Mouse (Mus musculus) heart, postnatal 0 days (tissue): Measurements from ENCODE around the gene Wnt7b. TPM values are rescaled to one million over a fixed set of nuclear protein-coding genes. Genes with fewer than 3 reads are reported as not detected.

Experiments used
- ATAC-seq: fragments of 200-750 bp; cut with Nextera tagmentation; 2 replicates; pipeline ENCODE4 v1.8.0; 2017; ENCODE audit warnings: low read depth, moderate number of reproducible peaks, moderate library complexity; ENCODE audit not compliant: insufficient read depth
- DNase-seq: peaks from one replicate; pipeline ENCODE4 v3.0.0-alpha.2; 2016; ENCODE audit warnings: low spot score
- H3K27ac ChIP-seq: fragments of 300-500 bp; sonication (generic); 2 replicates; pipeline ENCODE4 v1.5.1; 2014; ENCODE audit warnings: low read depth, mild to moderate bottlenecking
- H3K27me3 ChIP-seq: fragments of 300-500 bp; sonication (generic); 2 replicates; pipeline ENCODE4 v1.6.1; 2014; ENCODE audit warnings: low read length, mixed read lengths; ENCODE audit not compliant: control insufficient read depth, insufficient read depth
- H3K36me3 ChIP-seq: fragments of 300-500 bp; sonication (generic); replicated peaks from 2 replicates; pipeline ENCODE4 v1.6.1; 2014; ENCODE audit warnings: low read length, mixed read lengths; ENCODE audit not compliant: control insufficient read depth, insufficient read depth
- H3K4me1 ChIP-seq: fragments of 300-500 bp; sonication (generic); 2 replicates; pipeline ENCODE4 v1.6.1; 2014; ENCODE audit warnings: antibody characterized with exemption; ENCODE audit not compliant: control insufficient read depth, insufficient read depth
- H3K4me2 ChIP-seq: fragments of 300-500 bp; sonication (generic); 2 replicates; pipeline ENCODE4 v1.6.1; 2014; ENCODE audit warnings: low read depth, mild to moderate bottlenecking, low read length, moderate library complexity
- H3K4me3 ChIP-seq: fragments of 300-500 bp; sonication (generic); 2 replicates; pipeline ENCODE4 v1.5.1; 2014; ENCODE audit warnings: low read depth, low read length
- H3K9ac ChIP-seq: fragments of 300-500 bp; sonication (generic); replicated peaks from 2 replicates; pipeline ENCODE4 v1.6.1; 2014; ENCODE audit warnings: low read depth, low read length, mixed read lengths
- H3K9me3 ChIP-seq: fragments of 300-500 bp; sonication (generic); replicated peaks from 2 replicates; pipeline ENCODE4 v1.6.1; 2016; ENCODE audit warnings: low read length; ENCODE audit not compliant: control insufficient read depth
- CTCF ChIP-seq: IDR thresholded peaks from 2 replicates; pipeline ENCODE4 v1.5.1; 2016; ENCODE audit warnings: antibody characterized with exemption, control low read depth, low read depth
- EP300 ChIP-seq: IDR thresholded peaks from 2 replicates; pipeline ENCODE4 v1.6.1; 2016; ENCODE audit warnings: antibody characterized with exemption, low read depth
- WGBS: fragments of 180-500 bp; shearing (Covaris S2); extraction: QIAGEN DNeasy Blood & Tissue Kit; methylation state at CpG from one replicate; pipeline ENCODE4 v1.1.7; 2014; 5-methylcytosine and 5-hydroxymethylcytosine counted together
- polyA plus RNA-seq: library from polyadenylated mRNA; unstranded; fragments of >200 nt; fragmentation: Nextera tagmentation; extraction: Ambion mirVana; gene quantifications from 2 replicates; pipeline ENCODE4 v1.2.1, GENCODE M21; 2015
- total RNA-seq: library from RNA; depleted of rRNA; stranded (reverse); fragments of >200 nt; gene quantifications from 2 replicates; pipeline ENCODE4 v1.2.3, GENCODE M21; 2014; ENCODE audit warnings: low replicate concordance; rRNA removed

Gene Wnt7b
- total and polyA plus RNA-seq, 2 experiments from 2014 or later = 0.10 to 2.6 TPM

DNA sequence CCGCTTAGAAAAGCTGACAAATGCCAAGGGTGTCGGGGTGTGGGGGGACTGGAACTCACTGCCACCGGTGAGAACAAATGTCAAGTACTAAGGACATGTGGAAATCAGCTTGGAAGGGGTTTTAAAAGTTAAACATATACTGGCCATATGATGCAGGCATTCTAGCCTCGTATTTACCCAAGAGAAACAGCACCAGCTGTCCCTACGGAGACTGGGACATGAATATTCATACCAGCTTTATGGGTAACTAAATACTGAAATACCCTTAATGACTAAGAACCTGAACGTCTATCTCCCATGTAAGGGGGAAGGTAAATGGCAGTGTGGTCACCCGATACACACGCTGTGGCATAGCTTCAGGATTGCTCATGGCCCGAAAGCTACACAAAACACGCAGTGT lies 93.4 kb downstream of the Wnt7b start:
- Histone ChIP-seq H3K4me1 (no peaks in the 10 kb centered on the region), H3K4me2 (no peak overlapping the region), H3K4me3 (no peak overlapping the region), H3K27me3 (peaks cover 18% of the 10 kb centered on the region; the same call in 1 of the 2 replicates), H3K36me3 (no peaks in the 10 kb centered on the region), H3K9ac (no peak overlapping the region), H3K9me3 (no peaks in the 10 kb centered on the region), H3K27ac (no peak overlapping the region)
- ATAC-seq (no peak), DNase-seq (no peak)
- WGBS = 79% methylated on average over 10 of the region's 10 CpGs
- TF ChIP-seq CTCF (no peak), EP300 (no peak)

Other genes with a start within 250 kb of the Wnt7b start
- gene Atxn10, start 246.2 kb downstream of the Wnt7b start, total RNA-seq = 121 and 140 TPM in 2 replicates
- gene Atxn10, start 246.2 kb downstream of the Wnt7b start, polyA plus RNA-seq = 140 and 141 TPM in 2 replicates
- gene 7530416G11Rik, start 79.2 kb downstream of the Wnt7b start, total RNA-seq = not detected in 2 replicates
- not detected in 2 replicates for gene 7530416G11Rik, start 79.2 kb downstream of the Wnt7b start, polyA plus RNA-seq
- 11.6 and 18.5 TPM in 2 replicates for gene Ppara, start 152.5 kb upstream of the Wnt7b start, total RNA-seq
- gene Ppara, start 152.5 kb upstream of the Wnt7b start, polyA plus RNA-seq = 31.4 and 33.4 TPM in 2 replicates
- gene Cdpf1, start 229.2 kb upstream of the Wnt7b start, total RNA-seq = 31.0 and 96.8 TPM in 2 replicates
- gene Cdpf1, start 229.2 kb upstream of the Wnt7b start, polyA plus RNA-seq = 45.9 and 49.9 TPM in 2 replicates
- gene Pkdrej, start 239.3 kb upstream of the Wnt7b start, total RNA-seq = 2.4 and 2.7 TPM in 2 replicates
- 0.54 and 0.66 TPM in 2 replicates for gene Pkdrej, start 239.3 kb upstream of the Wnt7b start, polyA plus RNA-seq
- 11.6 and 14.7 TPM in 2 replicates for gene Ttc38, start 249.8 kb upstream of the Wnt7b start, total RNA-seq
- gene Ttc38, start 249.8 kb upstream of the Wnt7b start, polyA plus RNA-seq = 6.9 and 7.6 TPM in 2 replicates